Mouse (Mus musculus) ovary, postnatal 10 days (tissue): Measurements from ENCODE around the gene Numb.
A peak's percentile ranks its signal among the peaks of the same experiment; 100 is the strongest.
"Not testable (repeated sequence)": the region's sequence is repeated elsewhere in the genome, so short reads cannot be mapped to it uniquely, and the experiment has no call there.

ENCODE experiments used
- DNase-seq: peaks from one replicate; pipeline ENCODE4 v3.0.0; 2022; ENCODE audit warnings: low spot score

The Numb gene

GRCm38 (mm10) chr12:83921535-83922381 is at the start of gene Numb:
TSS of gene Numb (minus strand) at chr12:83921934.
- peak; percentile 89 for DNase-seq

DNA sequence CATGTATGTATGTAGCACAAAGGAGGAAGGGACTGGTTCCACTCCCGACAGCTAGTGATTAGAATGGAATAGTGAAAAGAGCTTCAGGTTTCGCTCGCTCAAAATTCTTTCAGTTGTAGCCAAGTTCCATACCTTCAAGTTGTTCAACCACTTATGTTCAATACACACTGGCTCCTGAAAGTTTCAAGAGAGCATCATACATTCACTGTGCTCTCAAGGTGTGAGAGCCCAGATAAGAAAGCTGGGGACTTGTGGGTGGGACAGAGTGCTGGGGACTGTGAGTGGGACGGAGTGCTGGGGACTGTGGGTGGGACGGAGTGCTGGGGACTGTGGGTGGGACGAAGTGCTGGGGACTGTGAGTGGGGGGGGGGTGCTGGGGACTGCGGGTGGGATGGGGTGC is 43.5 kb upstream of the Numb start:
- no peak for DNase-seq

DNA sequence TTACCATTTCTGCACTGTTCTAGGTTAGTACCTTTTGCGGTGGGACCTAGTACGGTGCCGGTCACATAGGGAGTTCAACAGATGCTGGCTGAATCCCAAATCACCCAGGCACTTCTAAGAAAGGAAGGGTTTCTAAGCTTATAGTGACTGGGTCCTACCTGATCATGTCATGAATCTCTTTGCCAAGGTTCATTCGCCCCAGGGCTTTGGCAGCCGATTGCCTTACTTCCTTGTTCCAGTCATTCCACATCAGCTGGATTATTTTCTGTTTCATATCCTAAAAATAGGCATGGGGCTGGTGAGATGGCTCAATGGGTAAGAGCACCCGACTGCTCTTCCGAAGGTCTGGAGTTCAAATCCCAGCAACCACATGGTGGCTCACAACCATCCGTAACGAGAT is 36.5 kb upstream of the Numb start:
- DNase-seq, result no peak

DNA sequence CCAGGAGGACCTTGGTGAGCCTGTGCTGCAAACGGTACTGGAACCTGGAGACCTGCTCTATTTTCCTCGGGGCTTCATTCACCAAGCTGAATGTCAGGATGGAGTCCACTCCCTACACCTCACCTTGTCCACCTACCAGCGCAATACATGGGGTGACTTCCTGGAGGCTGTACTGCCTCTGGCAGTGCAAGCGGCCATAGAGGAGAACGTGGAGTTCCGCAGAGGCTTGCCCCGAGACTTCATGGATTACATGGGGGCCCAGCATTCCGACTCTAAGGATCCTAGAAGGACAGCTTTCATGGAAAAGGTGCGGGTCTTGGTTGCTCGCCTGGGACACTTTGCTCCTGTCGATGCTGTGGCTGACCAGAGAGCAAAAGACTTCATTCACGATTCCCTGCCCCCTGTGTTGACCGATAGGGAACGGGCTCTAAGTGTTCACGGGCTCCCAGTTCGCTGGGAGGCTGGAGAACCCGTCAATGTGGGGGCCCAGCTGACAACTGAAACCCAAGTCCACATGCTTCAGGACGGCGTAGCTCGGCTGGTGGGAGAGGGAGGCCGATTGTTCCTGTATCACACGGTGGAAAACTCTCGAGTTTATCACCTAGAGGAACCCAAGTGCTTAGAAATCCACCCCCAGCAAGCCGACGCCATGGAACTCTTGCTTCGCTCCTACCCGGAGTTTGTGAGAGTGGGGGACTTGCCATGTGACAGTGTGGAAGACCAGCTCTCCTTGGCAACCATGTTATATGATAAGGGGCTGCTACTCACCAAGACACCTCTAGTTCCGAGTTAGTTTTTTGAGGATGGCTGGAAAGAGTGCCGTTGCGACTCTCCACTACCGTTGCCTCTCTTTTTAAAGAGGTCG is 30.2 kb upstream of the Numb start:
- DNase-seq, result no peak

GRCm38 (mm10) chr12:83950840-83951701 is 29.3 kb upstream of the Numb start:
- DNase-seq, result peak; percentile 13

GRCm38 (mm10) chr12:83950493-83950839 is 28.7 kb upstream of the Numb start, which contains the start of gene Riox1:
TSS of gene Riox1 (plus strand) at chr12:83950608.
- peak; percentile 48 for DNase-seq

- no peak for DNase-seq
Observed at GRCm38 (mm10) chr12:83949776-83950492, 28.2 kb upstream of the Numb start.

DNA sequence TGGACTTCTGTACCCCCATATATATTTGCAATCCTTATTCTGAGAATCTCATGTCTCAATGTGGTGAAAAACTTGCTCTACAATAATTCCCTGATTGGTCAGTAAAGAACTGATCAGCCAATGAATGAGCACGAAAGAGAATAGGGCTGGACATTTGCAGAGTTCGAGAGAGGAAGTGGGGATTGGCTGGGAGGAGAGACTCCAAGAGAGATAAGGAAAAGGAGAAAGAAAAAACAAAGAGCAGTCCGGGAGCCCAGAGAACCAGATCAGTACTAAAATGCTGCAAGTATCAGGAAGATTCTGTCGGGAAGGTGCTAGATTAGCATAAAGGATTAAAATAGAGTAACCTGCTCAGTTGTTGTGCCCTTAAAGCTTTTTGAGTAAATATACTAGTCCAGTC is 27.3 kb upstream of the Numb start:
- no peak for DNase-seq

DNA sequence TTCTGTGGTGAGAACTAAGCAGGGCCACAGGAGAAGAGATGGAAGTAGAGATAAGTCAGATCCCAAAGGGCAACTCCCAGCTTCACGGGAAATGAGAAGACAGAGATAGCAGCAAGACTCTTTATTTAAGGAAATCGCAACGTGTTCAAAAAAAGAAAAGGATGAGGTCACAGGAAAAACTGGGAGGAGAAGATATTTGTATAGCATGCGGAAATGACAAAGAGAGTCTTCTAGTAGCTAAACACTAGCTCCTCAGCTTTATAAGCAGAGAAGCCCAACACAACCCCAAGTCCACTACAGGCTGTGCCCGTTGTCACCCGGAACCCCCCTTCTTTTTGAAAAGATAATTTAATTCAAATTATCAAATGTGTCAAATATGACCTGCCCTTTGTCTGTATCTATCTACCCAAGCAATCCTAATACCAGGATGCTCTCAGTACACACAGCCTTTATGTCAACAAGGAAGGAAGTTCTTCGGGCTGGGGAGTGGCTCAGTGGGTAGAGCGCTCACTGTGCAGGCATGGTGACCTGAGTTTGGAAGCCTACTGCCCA is 25.6 kb upstream of the Numb start:
- no peak for DNase-seq

- no peak for DNase-seq
Observed at GRCm38 (mm10) chr12:83941938-83942337, 20.2 kb upstream of the Numb start.

GRCm38 (mm10) chr12:83940031-83940430 is 18.3 kb upstream of the Numb start:
- no peak for DNase-seq

DNA sequence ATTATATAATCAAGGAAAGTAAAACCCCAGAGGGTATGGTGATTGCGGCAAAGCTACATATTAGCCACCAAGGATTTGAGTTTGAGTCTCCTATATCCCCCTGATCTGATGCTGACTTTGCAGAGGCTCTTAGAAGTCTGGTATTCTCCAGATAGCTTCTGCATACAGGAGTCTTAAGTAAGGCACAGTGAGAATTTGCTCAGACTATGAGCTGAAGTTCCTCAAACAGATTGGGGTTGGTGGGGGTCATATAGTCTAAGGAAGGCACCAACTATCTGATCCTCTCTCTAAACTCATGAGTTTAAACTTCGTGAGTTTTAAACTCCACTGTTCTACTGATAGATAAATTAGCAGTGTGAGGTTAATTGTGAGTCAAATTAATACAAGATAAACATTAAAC is 17.6 kb upstream of the Numb start:
- no peak for DNase-seq

- DNase-seq, result not testable (repeated sequence)
Observed at GRCm38 (mm10) chr12:83938592-83938991, 16.9 kb upstream of the Numb start.

DNA sequence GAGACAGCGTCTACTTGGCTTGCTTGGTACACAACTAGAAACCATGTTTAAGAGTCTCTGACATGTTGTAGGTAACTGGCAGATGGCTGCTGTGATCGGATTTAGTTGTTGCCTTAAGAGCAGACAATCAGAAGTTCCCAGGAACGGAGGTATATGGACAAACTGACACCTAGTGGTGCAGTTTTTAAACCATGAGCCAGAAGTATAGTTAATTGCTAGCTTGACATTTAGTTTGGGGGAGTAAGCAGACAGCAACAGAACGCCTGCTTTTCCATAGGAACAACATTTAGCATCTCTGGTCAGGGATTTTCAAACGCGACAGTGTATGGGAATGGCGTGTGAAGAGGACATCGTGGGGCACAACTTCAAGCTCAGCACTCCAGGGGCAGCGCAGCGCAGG is 15.9 kb upstream of the Numb start:
- no peak for DNase-seq

DNA sequence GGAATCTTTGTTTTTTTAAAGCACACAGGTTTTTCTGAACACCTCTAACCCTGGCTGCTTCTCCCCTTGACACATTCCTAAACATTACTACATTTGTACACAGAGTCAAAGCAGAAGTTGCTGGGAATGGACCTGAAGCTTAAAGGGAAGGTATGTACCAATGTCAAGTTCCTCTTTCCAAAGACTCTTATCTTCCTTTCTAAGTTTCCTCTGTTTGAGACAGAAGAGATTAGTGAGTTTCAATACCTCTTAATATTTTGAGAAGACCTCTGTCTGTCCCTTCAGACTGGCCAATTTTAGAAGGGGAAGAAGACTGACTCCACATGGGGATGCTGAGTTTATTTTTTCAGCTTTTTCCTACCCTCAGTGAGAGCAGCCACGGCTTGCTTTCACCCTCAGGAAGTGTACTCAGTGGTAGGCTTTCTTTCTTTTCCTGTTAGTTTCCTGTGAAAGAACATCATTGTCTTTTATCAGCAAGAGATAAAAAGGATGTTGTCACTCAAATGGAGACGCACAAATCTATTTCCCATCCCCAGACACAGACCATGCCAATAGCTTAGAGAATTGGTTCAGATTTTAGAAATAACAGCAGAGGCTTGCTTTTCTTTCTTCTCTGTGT is 7.6 kb upstream of the Numb start:
- no peak for DNase-seq

DNA sequence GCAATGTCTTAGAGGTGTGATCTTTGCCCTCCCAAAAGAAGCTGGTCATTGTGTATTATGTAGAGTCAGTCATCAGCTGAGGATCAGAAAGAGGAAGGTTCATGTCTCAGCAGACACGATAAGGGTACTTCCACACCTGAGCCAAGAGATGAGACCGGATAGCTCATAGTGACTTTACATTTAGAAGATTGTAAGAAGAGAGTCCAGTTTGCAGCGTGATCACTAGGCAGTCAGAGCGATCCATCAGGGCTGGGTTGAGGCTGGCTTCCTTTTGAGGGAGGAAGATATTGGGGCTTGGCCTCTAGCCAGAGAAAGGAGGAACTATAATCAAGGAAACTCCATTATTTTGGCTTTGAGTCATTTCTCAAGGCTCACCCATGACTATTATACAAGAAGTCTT is 6.0 kb upstream of the Numb start:
- no peak for DNase-seq

- no peak for DNase-seq
Observed at GRCm38 (mm10) chr12:83926061-83926460, 4.3 kb upstream of the Numb start.

GRCm38 (mm10) chr12:83925160-83925703 is 3.5 kb upstream of the Numb start:
- no peak for DNase-seq

DNA sequence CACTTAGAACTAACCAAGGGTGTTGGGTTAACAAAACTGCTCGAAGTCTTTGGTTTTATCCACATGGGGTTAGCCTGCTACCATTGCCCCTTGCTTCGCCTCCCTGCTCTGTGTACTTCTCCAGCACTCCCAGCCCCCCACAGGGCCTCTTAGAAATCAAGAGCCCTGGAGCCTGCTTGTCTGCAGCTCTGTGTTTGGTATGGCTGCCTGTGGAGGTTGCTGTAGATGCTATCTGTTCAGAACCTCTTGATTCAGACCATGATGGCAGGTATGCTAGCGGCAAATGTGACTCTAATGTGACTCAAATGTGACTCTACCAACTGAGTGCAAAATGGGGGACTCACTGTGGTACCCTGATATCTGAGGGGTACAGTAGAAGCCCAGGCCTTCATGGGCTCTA is 2.6 kb upstream of the Numb start:
- no peak for DNase-seq

DNA sequence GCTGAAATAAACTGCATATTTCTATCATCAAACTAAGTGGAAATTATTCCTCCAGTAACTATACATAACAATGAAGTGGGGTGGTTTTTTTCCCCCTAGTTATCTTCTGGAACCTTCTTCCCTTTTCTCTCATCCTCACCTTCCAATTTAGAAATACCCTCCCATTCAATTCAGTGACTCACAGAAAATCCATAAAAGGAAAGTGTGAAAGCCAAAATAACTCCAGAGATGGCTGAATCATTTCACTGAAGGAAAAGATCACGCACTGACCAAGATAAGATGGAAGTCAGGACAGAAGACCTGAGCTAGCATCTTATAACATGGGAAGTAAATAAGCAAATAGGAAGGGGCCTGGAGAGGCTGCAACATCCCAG is 1.7 kb upstream of the Numb start:
- DNase-seq, result no peak
